Mouse (Mus musculus) layer of hippocampus, adult 9-11 months (tissue): ENCODE data around the gene Smad3.

Experiments used
- DNase-seq: peaks from one replicate; pipeline ENCODE4 v3.0.0; 2022

Smad3 gene

DNA sequence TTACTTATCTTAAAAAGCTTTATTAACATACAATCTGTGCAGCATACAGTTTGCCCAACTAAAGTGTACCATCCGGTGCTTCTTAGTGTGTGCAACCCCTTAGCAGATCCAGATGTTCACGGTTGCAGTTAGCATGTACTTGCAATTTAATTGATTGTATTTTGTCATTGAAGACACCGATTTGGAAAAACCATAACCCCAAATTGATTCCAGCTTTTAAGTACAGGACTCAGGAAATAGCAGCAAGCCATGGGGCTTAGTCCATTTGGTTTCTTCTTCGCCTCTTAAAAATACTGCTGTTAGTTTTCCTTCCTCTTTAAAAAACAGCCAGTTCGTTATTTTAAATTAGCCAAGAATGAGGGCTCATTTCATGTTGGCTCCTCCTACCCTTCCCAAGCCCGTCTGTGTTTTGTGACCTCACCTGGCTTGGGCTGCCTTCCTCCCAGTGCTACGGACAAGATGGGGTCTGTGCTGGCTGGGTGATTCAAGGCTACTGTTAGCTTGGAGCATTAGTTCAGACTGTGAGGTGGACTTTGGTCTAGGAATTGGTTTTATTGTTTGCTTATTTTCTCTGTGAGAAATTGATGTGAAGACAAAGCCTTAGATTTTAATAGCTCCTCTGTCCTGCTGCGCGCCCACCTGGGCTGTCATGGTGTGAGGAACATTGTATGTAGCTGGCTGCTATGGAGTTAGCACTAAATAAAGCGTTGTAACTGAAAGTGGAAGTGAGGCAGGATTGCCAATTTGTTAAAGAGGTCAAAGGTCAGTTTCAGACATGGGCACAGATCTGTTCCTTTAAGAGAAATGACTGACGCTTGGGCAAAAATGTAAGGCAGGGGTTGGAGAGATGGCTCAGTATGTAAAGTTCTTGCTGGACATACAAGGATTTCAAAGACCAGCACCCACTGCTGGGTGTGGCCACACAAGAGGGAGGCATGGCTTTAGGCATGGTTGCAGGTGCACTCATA lies 143.5 kb downstream of the Smad3 start:
- DNase-seq, result no peak

DNA sequence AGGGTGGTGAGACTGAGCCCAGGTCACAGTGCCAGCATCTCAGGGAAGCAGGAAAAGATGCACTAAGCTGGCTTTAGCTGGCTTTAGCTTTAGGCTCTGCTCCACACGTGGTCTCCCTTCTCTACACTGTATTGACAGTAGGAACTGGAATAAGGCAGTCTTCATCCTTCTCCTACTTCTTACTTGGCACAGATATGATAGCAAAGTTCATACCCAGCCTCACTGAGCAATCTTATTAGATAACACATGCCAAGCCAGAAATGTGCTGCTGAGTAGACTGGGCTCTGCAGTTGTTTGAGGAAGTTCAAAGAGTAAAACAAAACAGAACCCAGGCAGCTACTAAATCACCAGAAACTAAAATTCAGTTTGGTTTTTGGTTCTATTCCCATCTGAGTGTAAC lies 144.2 kb downstream of the Smad3 start:
- DNase-seq, result no peak

DNA sequence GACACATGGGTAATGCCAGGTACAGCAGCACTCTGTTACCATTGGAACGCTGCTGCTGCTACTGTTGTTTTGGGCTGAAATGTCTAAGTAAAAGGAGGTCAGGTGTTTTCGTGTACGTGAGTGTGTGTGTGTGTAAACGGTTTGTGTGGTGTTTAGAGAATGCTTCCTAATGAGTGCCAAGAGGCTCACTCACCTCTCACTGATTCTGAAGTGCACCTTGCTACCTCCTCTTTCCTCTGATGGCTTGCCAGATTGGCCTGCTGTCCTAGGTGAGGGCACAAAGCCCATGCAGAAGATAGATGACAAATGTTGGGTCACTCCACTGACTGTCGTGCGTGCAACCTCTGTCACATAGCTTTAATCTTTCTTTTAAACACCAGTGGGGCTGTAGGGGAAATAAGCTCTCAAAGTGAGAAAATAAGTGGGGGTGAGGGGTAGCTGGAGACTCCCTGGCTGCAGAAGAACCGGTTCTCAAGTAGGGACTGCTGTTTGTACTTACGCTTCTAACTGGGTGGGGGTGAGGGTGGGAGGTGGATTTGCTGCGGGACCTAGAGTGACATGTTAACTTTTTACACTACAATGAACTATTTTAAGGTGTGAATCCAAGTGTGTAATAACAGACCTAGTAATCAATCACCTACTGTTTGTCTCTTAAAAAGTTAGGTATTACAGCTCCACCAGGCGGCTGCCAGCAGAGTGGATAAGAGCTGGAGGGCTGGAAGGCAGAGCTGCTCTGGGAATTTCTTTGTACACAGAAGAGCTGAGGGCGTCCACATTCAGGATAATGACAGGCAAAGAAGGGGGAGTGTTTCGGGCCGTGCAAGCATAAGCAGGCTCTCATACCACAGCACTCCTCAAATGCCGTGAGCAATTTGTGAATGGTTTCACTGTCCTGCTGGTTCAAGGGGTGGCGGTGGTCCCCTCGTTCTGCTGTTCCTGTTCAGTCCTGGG lies 145.0 kb downstream of the Smad3 start:
- no peak for DNase-seq

DNA sequence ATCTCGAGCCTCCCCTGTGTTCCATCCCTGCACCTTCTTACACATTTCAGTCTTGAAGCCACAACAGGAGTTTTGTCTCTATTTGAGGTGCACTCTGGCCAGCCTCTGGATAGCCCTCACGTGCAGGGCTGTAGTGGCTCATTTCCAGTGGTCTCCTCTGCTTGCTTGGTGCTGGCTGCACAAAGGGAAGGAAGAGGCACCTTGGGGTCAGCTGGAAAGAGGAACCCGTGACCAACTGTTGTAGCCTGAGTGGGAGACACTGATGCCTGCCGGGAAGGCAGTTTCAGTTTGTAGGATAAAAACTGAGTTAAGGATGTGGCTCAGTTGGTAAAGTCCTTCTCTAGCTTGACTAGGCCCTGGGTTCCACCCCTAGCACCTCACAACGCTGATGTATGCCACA lies 145.8 kb downstream of the Smad3 start:
- no peak for DNase-seq

DNA sequence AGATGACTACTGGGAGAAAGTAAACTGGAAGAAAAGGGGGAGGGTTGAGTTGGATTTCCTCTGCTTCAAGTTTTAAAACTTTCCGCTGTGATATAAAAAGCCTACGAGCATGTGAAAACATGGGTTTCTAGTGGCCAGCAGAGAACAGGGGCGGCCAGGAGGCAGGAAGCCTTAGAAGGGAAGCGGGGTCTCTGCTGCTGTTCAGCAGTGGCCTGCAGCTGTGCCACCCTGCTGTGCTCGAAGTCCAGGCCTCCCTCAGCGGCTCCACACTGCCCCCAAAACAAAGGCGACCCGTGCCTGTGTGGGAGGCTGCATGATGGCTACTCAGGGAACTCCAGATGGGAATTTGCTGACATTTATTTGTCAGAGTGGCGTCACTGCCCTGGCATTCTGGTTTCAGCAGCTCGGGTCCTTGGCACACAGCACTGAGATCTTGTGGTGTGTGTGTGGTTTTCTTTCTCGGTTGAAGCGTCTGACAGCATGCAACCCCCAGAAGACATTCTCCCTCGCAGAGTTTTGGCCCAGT lies 146.9 kb downstream of the Smad3 start:
- DNase-seq, result peak; percentile 48

DNA sequence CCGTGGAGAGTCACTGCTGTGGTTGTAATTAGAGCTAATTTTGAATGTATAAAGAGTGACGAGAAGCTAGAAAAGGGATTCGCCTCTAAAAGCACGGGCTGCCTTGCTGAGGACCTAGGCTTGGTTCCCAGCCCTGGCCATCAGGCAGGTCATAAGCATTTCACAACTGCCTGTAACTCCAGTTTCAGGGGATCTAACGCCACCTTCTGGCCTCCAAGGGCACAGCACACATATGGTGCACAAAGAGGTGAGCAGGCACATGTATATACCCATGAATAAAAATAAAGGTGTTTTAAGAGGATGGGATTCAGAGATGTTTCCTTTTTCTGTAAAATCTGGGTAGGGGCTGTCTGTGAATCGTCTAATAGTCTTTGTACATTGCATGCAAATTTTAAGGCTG lies 147.6 kb downstream of the Smad3 start:
- DNase-seq, result no peak

DNA sequence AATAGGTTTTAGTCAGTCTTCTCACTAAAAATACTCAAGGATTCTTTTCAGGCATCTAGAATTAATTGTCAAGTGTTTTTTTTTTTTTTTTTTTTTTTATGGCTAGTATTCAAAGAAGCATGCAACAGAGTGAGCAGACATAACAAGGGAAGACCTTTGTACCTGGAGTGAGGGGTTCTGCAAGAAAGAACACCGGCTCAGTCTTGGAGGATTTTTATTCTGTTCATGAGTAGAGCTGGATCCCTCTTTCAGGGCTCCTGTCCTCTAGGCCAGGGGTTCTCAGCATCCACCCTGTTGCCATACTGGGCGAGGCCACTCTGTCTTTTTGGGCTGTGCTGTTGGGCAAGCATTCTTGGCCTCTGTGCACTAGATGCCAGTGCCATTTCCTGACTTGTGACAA lies 148.0 kb downstream of the Smad3 start:
- no peak for DNase-seq

DNA sequence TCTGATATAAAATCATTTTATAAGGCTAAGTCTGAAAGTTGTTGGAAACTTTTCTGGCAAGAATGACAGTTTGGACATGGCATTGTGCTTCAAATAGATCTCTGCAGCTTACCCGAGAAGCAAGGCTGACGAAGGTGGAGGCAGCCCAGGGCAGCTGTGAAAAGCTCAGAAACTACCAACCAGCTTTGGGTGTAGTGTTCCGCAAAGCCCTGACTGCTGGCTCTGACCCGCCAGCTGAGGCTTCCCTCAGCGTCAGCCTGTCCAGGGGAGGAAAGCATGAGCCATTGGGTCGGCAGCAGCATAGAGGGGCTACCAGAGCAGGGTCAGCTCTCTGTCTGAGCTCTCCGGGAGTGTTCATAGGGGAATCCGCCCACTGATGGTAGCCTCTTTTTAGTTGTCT lies 148.5 kb downstream of the Smad3 start:
- DNase-seq, result no peak

DNA sequence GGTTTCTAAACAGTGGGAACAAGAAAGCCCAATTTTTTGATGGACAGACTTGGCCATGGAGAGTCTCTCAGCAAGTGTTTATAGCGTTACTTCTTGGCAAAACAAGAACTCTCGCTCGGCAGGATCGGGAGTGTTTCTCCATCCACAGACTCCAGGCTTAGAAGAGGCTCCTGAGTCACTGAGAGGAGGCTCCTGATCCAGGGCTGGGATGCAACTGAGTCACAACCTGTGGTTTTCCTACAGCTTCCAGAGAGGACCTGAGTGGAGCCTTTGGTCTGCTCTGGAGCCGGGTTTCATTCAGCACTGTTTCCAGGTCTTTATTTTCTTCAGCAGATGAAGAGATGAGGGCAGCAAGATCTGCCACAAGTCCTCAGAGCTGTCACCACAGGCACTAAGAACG lies 149.8 kb downstream of the Smad3 start:
- no peak for DNase-seq

DNA sequence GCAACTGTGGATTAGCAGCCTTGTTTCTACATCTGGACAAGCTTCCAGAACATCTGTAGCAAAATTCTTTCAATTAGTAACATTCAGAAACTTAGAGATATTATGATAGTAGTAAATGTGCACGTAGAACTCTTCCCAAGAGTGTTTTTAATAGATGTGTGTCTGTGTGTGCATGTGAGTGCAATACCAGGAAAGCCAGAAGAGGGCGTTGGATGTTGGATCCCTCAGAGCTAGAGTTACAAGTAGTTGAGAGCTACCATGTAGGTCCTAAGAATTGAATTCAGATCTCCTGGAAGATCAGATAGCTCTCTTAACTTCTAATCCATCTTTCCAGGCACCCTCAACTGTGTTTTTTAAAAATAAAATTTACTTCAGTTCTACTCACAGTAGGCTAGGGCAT lies 151.2 kb downstream of the Smad3 start:
- no peak for DNase-seq

DNA sequence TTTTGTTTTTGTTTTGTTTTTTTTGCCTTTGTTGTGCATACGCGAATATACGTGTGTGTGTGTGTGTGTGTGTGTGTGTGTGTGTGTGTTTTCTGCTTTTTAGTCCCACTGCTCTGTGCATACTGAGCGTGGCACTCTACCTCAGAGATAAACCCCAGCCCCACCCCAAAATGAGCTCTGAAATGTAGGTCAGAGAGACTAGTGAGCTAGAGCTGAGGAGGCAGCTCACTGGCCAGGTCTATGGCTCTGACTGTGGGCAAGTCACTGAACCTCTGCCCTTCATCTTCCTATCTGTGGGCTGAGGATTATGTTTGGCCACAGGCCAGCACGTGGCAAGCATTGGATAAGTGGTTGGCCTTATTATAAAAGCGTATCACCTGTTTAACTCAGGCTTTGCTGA lies 153.9 kb downstream of the Smad3 start:
- no peak for DNase-seq

DNA sequence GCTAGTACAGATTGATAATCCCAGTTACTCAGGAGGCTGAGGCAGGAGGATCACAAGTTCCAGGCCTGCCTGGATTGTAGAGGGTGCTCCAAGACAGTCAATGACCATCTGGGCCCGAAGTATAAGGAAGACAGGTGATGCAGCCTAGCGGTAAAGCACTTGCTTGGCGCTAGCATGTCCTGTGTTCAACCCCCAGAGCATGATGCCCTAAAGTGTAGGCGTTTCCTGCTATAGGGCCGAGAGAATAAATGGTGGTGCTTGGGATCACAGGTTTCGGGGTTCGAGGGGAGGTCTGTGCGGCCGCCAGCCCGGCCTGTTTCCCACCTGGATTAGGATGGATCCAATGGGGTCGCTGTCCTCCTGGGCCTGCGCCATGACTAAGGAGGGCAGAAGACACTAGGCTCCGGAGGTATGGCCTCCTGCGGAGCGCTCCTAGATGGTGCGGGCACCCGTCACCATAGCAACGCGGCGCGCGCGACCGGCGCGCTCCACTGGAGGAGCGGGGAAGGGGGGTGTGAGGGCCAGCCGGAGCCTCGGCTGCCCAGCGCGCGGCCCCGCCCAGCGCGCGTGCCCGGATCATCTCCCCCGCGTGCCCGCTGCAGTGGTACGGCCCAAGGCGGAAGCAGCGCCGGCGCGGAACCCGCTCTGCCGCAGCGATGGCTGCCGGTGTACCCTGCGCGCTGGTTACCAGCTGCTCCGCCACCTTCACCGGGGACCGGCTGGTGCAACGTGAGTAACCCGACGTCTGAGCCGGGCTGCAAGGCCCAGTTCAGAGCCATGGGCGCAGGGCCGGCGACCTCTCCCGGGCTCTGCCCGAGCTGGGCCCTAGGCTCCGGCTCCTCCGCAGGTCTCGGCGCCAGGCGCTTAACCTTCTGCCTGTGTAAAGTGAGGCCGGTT lies 155.5 kb downstream of the Smad3 start, which contains the start of the genes Iqch and Aagab:
Gene Iqch, minus strand, starts transcription at position 451 of the 897 bp plus-strand sequence.
Gene Aagab, plus strand, starts transcription at position 618 of the 897 bp plus-strand sequence.
- peak; percentile 97 for DNase-seq
